Mouse (Mus musculus) bone marrow macrophage, adult 2 months (primary cell): Measurements from ENCODE around the gene Ano1. TPM values are rescaled to one million over a fixed set of nuclear protein-coding genes. Genes with fewer than 3 reads are reported as not detected.

ENCODE experiments used
- H3K27ac ChIP-seq: 2 replicates; pipeline ENCODE4 v1.5.1; 2012; ENCODE audit warnings: low read depth, low read length; ENCODE audit not compliant: insufficient read depth
- H3K4me1 ChIP-seq: 2 replicates; pipeline ENCODE4 v1.6.1; 2012; ENCODE audit warnings: low read length; ENCODE audit not compliant: control insufficient read depth, insufficient read depth
- H3K4me3 ChIP-seq: 2 replicates; pipeline ENCODE4 v1.5.1; 2012; ENCODE audit warnings: mild to moderate bottlenecking, low read length, moderate library complexity; ENCODE audit not compliant: insufficient read depth
- CTCF ChIP-seq: IDR thresholded peaks from 2 replicates; pipeline ENCODE4 v1.5.1; 2012; ENCODE audit warnings: low read depth, mild to moderate bottlenecking, low read length, moderate library complexity
- POLR2A ChIP-seq: IDR thresholded peaks from 2 replicates; pipeline ENCODE4 v1.6.1; 2012; ENCODE audit warnings: mild to moderate bottlenecking, low read depth, low read length, borderline replicate concordance
- polyA plus RNA-seq: library from polyadenylated mRNA; stranded (reverse); fragments of >200 nt; gene quantifications from 2 replicates; pipeline ENCODE4 v1.2.4, GENCODE M21; 2012; ENCODE audit not compliant: missing spikeins, insufficient read depth, insufficient read length

Ano1 gene
- polyA plus RNA-seq, 1 experiment = not detected

GRCm38 (mm10) chr7:144753657-144754031, 1.9 kb upstream of the Ano1 start:
- H3K27ac ChIP-seq = no peak overlapping the region
- no peaks in the 10 kb centered on the region for H3K4me1 ChIP-seq
- TF ChIP-seq CTCF (no peak), POLR2A (no peak)
- H3K4me3 ChIP-seq = no peak overlapping the region

- TF ChIP-seq POLR2A (no peak), CTCF (no peak)
- Histone ChIP-seq H3K4me1 (no peaks in the 10 kb centered on the region), H3K27ac (no peak overlapping the region), H3K4me3 (no peak overlapping the region)
Measured at GRCm38 (mm10) chr7:144752919-144753656, 1.3 kb upstream of the Ano1 start.

- H3K27ac ChIP-seq = no peak overlapping the region
- TF ChIP-seq POLR2A (no peak), CTCF (no peak)
- H3K4me3 ChIP-seq = no peak overlapping the region
- no peaks in the 10 kb centered on the region for H3K4me1 ChIP-seq
Measured at GRCm38 (mm10) chr7:144747756-144748155, 4.0 kb downstream of the Ano1 start.

- H3K4me3 ChIP-seq = no peak overlapping the region
- H3K4me1 ChIP-seq = no peaks in the 10 kb centered on the region
- no peak overlapping the region for H3K27ac ChIP-seq
- TF ChIP-seq POLR2A (no peak), CTCF (no peak)
Measured at GRCm38 (mm10) chr7:144746466-144746865, 5.3 kb downstream of the Ano1 start.

GRCm38 (mm10) chr7:144743874-144744273, 7.9 kb downstream of the Ano1 start:
- no peak overlapping the region for H3K4me3 ChIP-seq
- no peak overlapping the region for H3K27ac ChIP-seq
- H3K4me1 ChIP-seq = no peaks in the 10 kb centered on the region
- TF ChIP-seq CTCF (no peak), POLR2A (no peak)

GRCm38 (mm10) chr7:144740643-144741042, 11.1 kb downstream of the Ano1 start:
- TF ChIP-seq POLR2A (no peak), CTCF (no peak)
- no peaks in the 10 kb centered on the region for H3K4me1 ChIP-seq
- no peak overlapping the region for H3K4me3 ChIP-seq
- H3K27ac ChIP-seq = no peak overlapping the region

GRCm38 (mm10) chr7:144739810-144740209, 12.0 kb downstream of the Ano1 start:
- H3K4me1 ChIP-seq = no peaks in the 10 kb centered on the region
- TF ChIP-seq CTCF = no peak
- TF ChIP-seq POLR2A = no peak
- no peak overlapping the region for H3K27ac ChIP-seq
- H3K4me3 ChIP-seq = no peak overlapping the region

GRCm38 (mm10) chr7:144738357-144738798, 13.4 kb downstream of the Ano1 start:
- TF ChIP-seq POLR2A (no peak), CTCF (no peak)
- no peaks in the 10 kb centered on the region for H3K4me1 ChIP-seq
- no peak overlapping the region for H3K27ac ChIP-seq
- no peak overlapping the region for H3K4me3 ChIP-seq

- Histone ChIP-seq H3K4me1 (no peaks in the 10 kb centered on the region), H3K4me3 (no peak overlapping the region), H3K27ac (no peak overlapping the region)
- no peak for TF ChIP-seq CTCF
- TF ChIP-seq POLR2A = no peak
Measured at GRCm38 (mm10) chr7:144731897-144732291, 19.9 kb downstream of the Ano1 start.

- Histone ChIP-seq H3K4me3 (no peak overlapping the region), H3K4me1 (no peaks in the 10 kb centered on the region), H3K27ac (no peak overlapping the region)
- TF ChIP-seq CTCF (no peak), POLR2A (no peak)
Measured at GRCm38 (mm10) chr7:144731182-144731896, 20.4 kb downstream of the Ano1 start.

- Histone ChIP-seq H3K4me1 (no peaks in the 10 kb centered on the region), H3K4me3 (no peak overlapping the region), H3K27ac (no peak overlapping the region)
- no peak for TF ChIP-seq CTCF
- no peak for TF ChIP-seq POLR2A
Measured at GRCm38 (mm10) chr7:144724283-144724682, 27.5 kb downstream of the Ano1 start.
